Mouse (Mus musculus) liver, postnatal 0 days (tissue): ENCODE measurements at regions not wholly inside any gene's neighbourhood (a gene's known extent, or its start where the extent isn't known, plus 50 kb on each side); places are given as distances from the start of the nearest gene placed in this dataset.

Experiments
- CTCF ChIP-seq: sonication (generic); IDR thresholded peaks from 2 replicates; pipeline ENCODE4 v1.5.1; 2016; ENCODE audit warnings: antibody characterized with exemption, low read depth
- EP300 ChIP-seq: IDR thresholded peaks from 2 replicates; pipeline ENCODE4 v1.6.1; 2016; ENCODE audit warnings: antibody characterized with exemption, low read depth, mild to moderate bottlenecking

- TF ChIP-seq CTCF = no peak
- TF ChIP-seq EP300 = no peak
These were observed 380.4 kb upstream of the Nectin3 start for GRCm38 (mm10) chr16:46878739-46879138.
